Mouse (Mus musculus) cerebellum, postnatal 25 days (tissue): Measurements from ENCODE around the gene Bcl2l15.

Experiments used
- DNase-seq, 2 experiments: peaks; one replicate each; pipeline ENCODE4 v3.0.0; 2021; ENCODE audit warnings: mixed read lengths in 2 of 2

Gene Bcl2l15

DNA sequence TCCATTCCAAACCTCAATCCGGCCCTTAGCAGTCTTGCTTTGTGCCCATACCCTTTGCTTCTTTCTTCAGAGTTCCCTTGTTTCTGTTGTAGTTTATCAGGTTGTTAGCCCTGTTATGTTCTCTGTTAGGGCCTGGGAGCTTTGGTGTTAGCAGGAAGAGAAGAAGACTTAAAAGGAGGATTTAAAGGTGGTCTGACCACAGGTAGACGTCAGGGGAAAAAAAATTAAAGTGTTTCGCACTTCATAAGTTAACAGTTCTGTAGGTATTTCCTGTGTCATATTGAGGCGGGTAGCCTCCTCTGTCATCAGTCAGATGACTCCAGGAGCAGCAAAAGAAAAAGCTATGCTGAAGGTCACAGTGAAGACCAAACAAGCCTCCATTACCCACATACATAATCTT, 35.6 kb downstream of the Bcl2l15 start:
- no peak for DNase-seq

DNA sequence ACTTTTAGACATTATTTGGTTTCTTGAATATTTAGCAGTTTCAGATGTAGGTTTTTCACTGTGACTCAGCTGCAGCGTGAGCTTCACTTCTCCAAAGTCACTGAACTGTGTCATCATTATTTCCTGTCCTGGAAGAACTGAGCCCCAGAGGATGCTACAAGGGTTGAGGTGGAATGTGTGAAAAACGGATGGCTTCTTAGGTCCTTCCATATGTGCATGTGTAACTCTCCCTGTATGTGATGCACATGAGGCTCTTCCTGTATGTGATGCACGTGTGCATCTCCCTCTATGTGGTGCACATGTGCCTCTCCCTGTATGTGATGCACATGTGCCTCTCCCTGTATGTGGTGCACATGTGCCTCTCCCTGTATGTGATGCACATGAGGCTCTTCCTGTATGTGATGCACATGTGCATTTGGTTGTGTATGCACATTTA, 40.3 kb downstream of the Bcl2l15 start:
- no peak for DNase-seq

DNA sequence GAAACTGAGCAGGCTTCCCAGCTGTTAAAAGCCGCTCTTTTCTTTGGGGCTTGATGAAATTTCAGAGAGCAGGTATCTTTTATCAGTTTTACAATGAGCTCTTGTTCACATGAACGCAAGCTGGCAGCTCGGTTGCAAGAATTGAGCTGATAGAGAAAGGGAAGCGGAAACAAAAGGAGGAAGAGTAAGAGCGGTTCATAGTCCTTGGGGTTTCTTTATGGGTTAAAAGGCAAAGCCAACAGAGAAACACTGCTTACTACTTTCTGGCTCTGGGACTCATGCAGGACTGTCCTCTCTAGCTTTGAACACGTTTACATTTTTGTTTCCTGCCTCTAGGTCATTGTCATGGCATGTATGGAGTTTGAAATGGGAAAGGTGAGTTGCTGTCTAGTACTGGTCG, 41.9 kb downstream of the Bcl2l15 start:
- DNase-seq, result no peak

DNA sequence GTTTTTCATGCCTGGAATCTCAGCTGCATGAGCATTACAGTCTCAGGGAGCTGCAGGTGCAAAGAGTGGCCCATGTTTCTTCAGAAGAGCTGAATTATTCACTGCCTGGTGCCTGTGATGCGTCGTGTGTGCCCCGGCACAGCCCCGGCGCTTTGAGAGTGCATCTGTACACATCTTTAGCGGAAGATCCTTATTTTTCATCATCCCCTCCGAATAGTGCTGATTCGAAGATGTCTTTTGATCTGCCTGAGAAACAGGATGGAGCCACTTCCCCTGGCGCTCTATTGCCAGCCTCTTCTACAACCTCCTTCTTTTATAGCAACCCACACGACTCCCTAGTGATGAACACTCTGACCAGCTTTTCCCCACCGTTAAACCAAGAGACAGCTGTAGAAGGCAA, 53.5 kb downstream of the Bcl2l15 start:
- no peak for DNase-seq

DNA sequence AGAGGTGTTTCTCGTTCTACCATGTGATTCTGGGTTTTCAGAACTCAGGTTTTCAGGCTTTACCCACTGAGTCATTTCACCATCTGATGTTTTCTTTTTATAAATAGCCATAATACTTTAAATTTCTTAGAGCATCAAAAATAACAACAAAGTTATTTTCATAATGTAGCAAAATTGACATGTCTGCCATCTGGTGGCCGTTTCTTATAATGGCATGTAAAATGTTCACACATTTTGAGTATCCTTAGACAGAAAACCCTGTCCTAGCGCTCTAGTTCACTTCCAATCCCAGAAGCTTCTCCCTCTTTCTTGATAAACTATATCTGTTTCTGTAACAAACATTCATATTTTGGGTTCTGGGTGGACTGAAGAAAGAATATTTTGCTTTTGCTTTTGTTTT, 55.2 kb downstream of the Bcl2l15 start:
- DNase-seq, result peak; percentile 33 to 73

DNA sequence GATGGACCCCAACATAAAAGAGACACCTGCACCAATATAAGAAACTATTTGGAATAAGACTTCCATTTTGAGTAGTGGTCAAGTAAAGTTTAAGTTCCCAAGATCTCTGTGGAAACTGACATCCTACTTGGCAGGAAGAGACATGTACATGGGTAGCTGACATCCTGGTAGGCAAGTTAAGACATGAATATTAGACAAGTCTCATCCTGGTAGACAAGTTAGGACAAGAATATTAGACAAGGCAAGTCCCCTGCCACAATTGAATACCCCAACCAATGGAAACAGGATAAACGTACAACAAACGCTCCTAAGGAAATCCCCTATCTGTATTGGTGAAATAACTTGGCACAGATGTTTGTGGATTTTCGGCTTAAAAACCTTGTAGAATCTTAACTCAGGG, 61.0 kb downstream of the Bcl2l15 start:
- no peak for DNase-seq
